Mouse (Mus musculus): ENCODE results near the gene Folr1.

DNA sequence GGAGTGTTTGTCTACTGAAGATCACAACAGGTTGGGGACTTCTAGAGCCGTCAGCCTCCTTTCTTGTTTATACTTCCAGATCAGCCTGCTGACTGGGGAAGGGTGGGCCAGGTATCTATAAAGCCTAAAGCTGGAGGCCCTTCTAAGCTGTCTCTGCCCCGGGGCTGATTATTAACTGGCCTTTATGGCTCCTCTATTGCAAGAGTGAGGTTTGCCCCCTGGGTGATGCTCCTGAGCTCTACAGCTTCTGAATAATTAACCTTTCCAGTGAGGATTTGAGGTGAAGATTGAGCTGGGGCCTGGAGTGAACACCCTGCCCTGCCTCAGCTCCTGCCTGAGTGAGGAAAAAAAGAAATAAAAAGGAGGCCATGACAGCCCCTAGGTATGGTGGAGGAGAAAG is at the start of gene Folr1:
- TF ChIP-seq CTCF (IDR thresholded peaks at IDR 0.05; ENCODE audit: control insufficient read depth, insufficient read depth, insufficient read length) (no peak), FOSL1 (IDR thresholded peaks at IDR 0.05; ENCODE audit: insufficient read depth, low read length, poor library complexity, severe bottlenecking) (no peak), MYOD1 (IDR thresholded peaks at IDR 0.05; ENCODE audit: control insufficient read depth, insufficient read length, low read depth) (no peak), MYOG (IDR thresholded peaks at IDR 0.05; ENCODE audit: control insufficient read depth, extremely low read depth, insufficient read length) (no peak)
